Mouse (Mus musculus) bone marrow, adult 2 months (tissue): ENCODE measurements around the gene Gatad1. TPM values are rescaled to one million over a fixed set of nuclear protein-coding genes. Genes with fewer than 3 reads are reported as not detected.
A peak's percentile ranks its signal among the peaks of the same experiment; 100 is the strongest.

Source experiments
- H3K27ac ChIP-seq: fragments of 200-500 bp; 2 replicates; pipeline ENCODE4 v1.5.1; 2012; ENCODE audit warnings: low read depth, mild to moderate bottlenecking, control low read depth, inconsistent platforms, low read length; ENCODE audit not compliant: control insufficient read depth, poor library complexity, insufficient read depth
- H3K4me1 ChIP-seq: fragments of 200-500 bp; 2 replicates; pipeline ENCODE4 v1.6.1; 2011; ENCODE audit warnings: low read length; ENCODE audit not compliant: control insufficient read depth, insufficient read depth
- H3K4me3 ChIP-seq: fragments of 200-500 bp; replicated peaks from 2 replicates; pipeline ENCODE3; 2011; ENCODE audit warnings: mild to moderate bottlenecking, low read depth, low read length, control low read depth; ENCODE audit not compliant: control insufficient read depth
- CTCF ChIP-seq: fragments of 200-500 bp; IDR thresholded peaks from 2 replicates; pipeline ENCODE4 v1.5.1; 2011; ENCODE audit warnings: low read length, control low read depth; ENCODE audit not compliant: control insufficient read depth, insufficient read depth
- POLR2A ChIP-seq: fragments of 200-500 bp; IDR thresholded peaks from 2 replicates; pipeline ENCODE4 v1.6.1; 2011; ENCODE audit warnings: low read depth, mild to moderate bottlenecking, control low read depth, low read length, borderline replicate concordance; ENCODE audit not compliant: control insufficient read depth
- WGBS: fragments of 180-500 bp; shearing (Covaris S2); methylation state at CpG from one replicate; pipeline ENCODE4 v1.1.7; 2018; 5-methylcytosine and 5-hydroxymethylcytosine counted together
- polyA plus RNA-seq: library from polyadenylated mRNA; stranded (reverse); fragments of >200 nt; gene quantifications from 2 replicates; pipeline ENCODE4 v1.2.4, GENCODE M21; 2011; ENCODE audit warnings: low replicate concordance; ENCODE audit not compliant: missing spikeins, insufficient read depth, insufficient read length

The Gatad1 gene
- polyA plus RNA-seq, 1 experiment: 62.7 TPM

GRCm38 (mm10) chr5:3595693-3596398 lies 61.1 kb downstream of the Gatad1 start, which contains the start of gene Pex1:
TSS of gene Pex1 (plus strand) at chr5:3596066.
- WGBS: under 1% methylated on average over 50 of the region's 50 CpGs
- peak within 1 kb of the TSS; percentile 84 for H3K4me3 ChIP-seq

More at GRCm38 (mm10) chr5:3595693-3596398, 61.1 kb downstream of the Gatad1 start, which contains the start of gene Pex1:
- Histone ChIP-seq H3K27ac (peak within 1 kb of the TSS; percentile 60), H3K4me1 (no peaks in the 10 kb centered on the region)
- TF ChIP-seq POLR2A: peak; percentile 64; the same call in 1 of the 2 replicates
- peak; percentile 31; the same call in 1 of the 2 replicates for TF ChIP-seq CTCF

Other genes with a start within 250 kb of the Gatad1 start
- gene Fam133b, start 113.4 kb downstream of the Gatad1 start, polyA plus RNA-seq: 34.4 and 35.2 TPM in 2 replicates
- 18.6 and 51.6 TPM in 2 replicates for gene 1700109H08Rik, start 85.6 kb downstream of the Gatad1 start, polyA plus RNA-seq
- gene Pex1, start 61.1 kb downstream of the Gatad1 start, polyA plus RNA-seq: 7.5 and 17.4 TPM in 2 replicates
- gene Rbm48, start 60.6 kb downstream of the Gatad1 start, polyA plus RNA-seq: 3.4 and 4.8 TPM in 2 replicates
- gene Tmbim7, start 6.0 kb downstream of the Gatad1 start, polyA plus RNA-seq: not detected in 2 replicates
- gene Ankib1, start 145.7 kb upstream of the Gatad1 start, polyA plus RNA-seq: 9.6 and 10.1 TPM in 2 replicates
- 21.5 and 32.2 TPM in 2 replicates for gene Krit1, start 146.0 kb upstream of the Gatad1 start, polyA plus RNA-seq
- gene Lrrd1, start 188.0 kb upstream of the Gatad1 start, polyA plus RNA-seq: not detected in 2 replicates
- 17.8 and 27.0 TPM in 2 replicates for gene Mterf1a, start 236.7 kb upstream of the Gatad1 start, polyA plus RNA-seq